Mouse (Mus musculus) bone marrow, adult 2 months (tissue): ENCODE data around the gene Zfp687. TPM values are rescaled to one million over a fixed set of nuclear protein-coding genes. Genes with fewer than 3 reads are reported as not detected.

Source experiments
- H3K27ac ChIP-seq: fragments of 200-500 bp; 2 replicates; pipeline ENCODE4 v1.5.1; 2012; ENCODE audit warnings: low read depth, mild to moderate bottlenecking, control low read depth, inconsistent platforms, low read length; ENCODE audit not compliant: control insufficient read depth, poor library complexity, insufficient read depth
- H3K4me1 ChIP-seq: fragments of 200-500 bp; 2 replicates; pipeline ENCODE4 v1.6.1; 2011; ENCODE audit warnings: low read length; ENCODE audit not compliant: control insufficient read depth, insufficient read depth
- H3K4me3 ChIP-seq: fragments of 200-500 bp; replicated peaks from 2 replicates; pipeline ENCODE3; 2011; ENCODE audit warnings: mild to moderate bottlenecking, low read depth, low read length, control low read depth; ENCODE audit not compliant: control insufficient read depth
- CTCF ChIP-seq: fragments of 200-500 bp; IDR thresholded peaks from 2 replicates; pipeline ENCODE4 v1.5.1; 2011; ENCODE audit warnings: low read length, control low read depth; ENCODE audit not compliant: control insufficient read depth, insufficient read depth
- POLR2A ChIP-seq: fragments of 200-500 bp; IDR thresholded peaks from 2 replicates; pipeline ENCODE4 v1.6.1; 2011; ENCODE audit warnings: low read depth, mild to moderate bottlenecking, control low read depth, low read length, borderline replicate concordance; ENCODE audit not compliant: control insufficient read depth
- WGBS: fragments of 180-500 bp; shearing (Covaris S2); methylation state at CpG from one replicate; pipeline ENCODE4 v1.1.7; 2018; 5-methylcytosine and 5-hydroxymethylcytosine counted together
- polyA plus RNA-seq: library from polyadenylated mRNA; stranded (reverse); fragments of >200 nt; gene quantifications from 2 replicates; pipeline ENCODE4 v1.2.4, GENCODE M21; 2011; ENCODE audit warnings: low replicate concordance; ENCODE audit not compliant: missing spikeins, insufficient read depth, insufficient read length

The Zfp687 gene
- 10.6 and 21.1 TPM in 2 replicates for polyA plus RNA-seq

GRCm38 (mm10) chr3:95015337-95015872 is at the start of gene Zfp687:
Zfp687 (minus strand) TSS chr3:95015448.
- peak within 1 kb of the TSS; percentile 88 for H3K4me3 ChIP-seq
- TF ChIP-seq CTCF: no peak
- peak; percentile 64 for TF ChIP-seq POLR2A
- H3K27ac ChIP-seq: peak within 1 kb of the TSS; percentile 96
- H3K4me1 ChIP-seq: no peaks in the 10 kb centered on the region; the same call in 1 of the 2 replicates
- under 1% methylated on average over 37 of the region's 37 CpGs for WGBS

GRCm38 (mm10) chr3:95063741-95064140 is 48.5 kb upstream of the Zfp687 start:
- Histone ChIP-seq H3K4me3 (no peak overlapping the region), H3K27ac (no peak overlapping the region), H3K4me1 (no peaks in the 10 kb centered on the region)
- TF ChIP-seq POLR2A (no peak), CTCF (no peak)
- 89% methylated on average over 4 of the region's 4 CpGs for WGBS

- H3K4me3 ChIP-seq: no peak overlapping the region
- H3K4me1 ChIP-seq: no peaks in the 10 kb centered on the region; the same call in 1 of the 2 replicates
- no peak overlapping the region for H3K27ac ChIP-seq
- WGBS: 88% methylated on average over 8 of the region's 8 CpGs
- no peak for TF ChIP-seq CTCF
- TF ChIP-seq POLR2A: no peak
These were observed 42.8 kb upstream of the Zfp687 start for GRCm38 (mm10) chr3:95058078-95058477.

- H3K4me1 ChIP-seq: no peaks in the 10 kb centered on the region; the same call in 1 of the 2 replicates
- no peak overlapping the region for H3K4me3 ChIP-seq
- H3K27ac ChIP-seq: no peak overlapping the region
- no peak for TF ChIP-seq CTCF
- no peak for TF ChIP-seq POLR2A
- WGBS: 64% methylated on average over 7 of the region's 7 CpGs
These were observed 41.0 kb upstream of the Zfp687 start for GRCm38 (mm10) chr3:95056275-95056674.

GRCm38 (mm10) chr3:95054481-95055260 is 39.4 kb upstream of the Zfp687 start:
- Histone ChIP-seq H3K4me3 (no peak overlapping the region), H3K27ac (no peak overlapping the region), H3K4me1 (no peaks in the 10 kb centered on the region; the same call in 1 of the 2 replicates)
- TF ChIP-seq POLR2A: no peak
- no peak for TF ChIP-seq CTCF
- WGBS: 28% methylated on average over 10 of the region's 10 CpGs

GRCm38 (mm10) chr3:95053701-95054100 is 38.5 kb upstream of the Zfp687 start:
- no peak for TF ChIP-seq POLR2A
- peak; percentile 68 for TF ChIP-seq CTCF
- WGBS: 34% methylated on average over 3 of the region's 3 CpGs
- no peaks in the 10 kb centered on the region; the same call in 1 of the 2 replicates for H3K4me1 ChIP-seq
- H3K4me3 ChIP-seq: no peak overlapping the region
- no peak overlapping the region for H3K27ac ChIP-seq

- no peak overlapping the region for H3K4me3 ChIP-seq
- H3K27ac ChIP-seq: no peak overlapping the region
- TF ChIP-seq POLR2A (no peak), CTCF (no peak)
- no peaks in the 10 kb centered on the region; the same call in 1 of the 2 replicates for H3K4me1 ChIP-seq
- 45% methylated on average over 1 of the region's 1 CpGs for WGBS
These were observed 37.7 kb upstream of the Zfp687 start for GRCm38 (mm10) chr3:95052959-95053358.

GRCm38 (mm10) chr3:95047914-95048313 is 32.7 kb upstream of the Zfp687 start:
- 68% methylated on average over 3 of the region's 3 CpGs for WGBS

More at GRCm38 (mm10) chr3:95047914-95048313, 32.7 kb upstream of the Zfp687 start:
- Histone ChIP-seq H3K4me3 (no peak overlapping the region), H3K4me1 (peaks cover 1% of the 10 kb centered on the region; the same call in 1 of the 2 replicates), H3K27ac (no peak overlapping the region)
- no peak for TF ChIP-seq POLR2A
- TF ChIP-seq CTCF: no peak
